Mouse (Mus musculus) CH12.LX (cell line): ENCODE results near the gene Olfr694. TPM values are rescaled to one million over a fixed set of nuclear protein-coding genes. Genes with fewer than 3 reads are reported as not detected.

ENCODE experiments used
- DNase-seq: peaks from one replicate; pipeline ENCODE4 v3.0.0-alpha.2; 2013; ENCODE audit errors: extremely low read depth
- H3K27ac ChIP-seq: 2 replicates; pipeline ENCODE4 v1.5.1; 2012; ENCODE audit warnings: low read depth, mild to moderate bottlenecking, control low read depth, moderate library complexity; ENCODE audit not compliant: insufficient read depth
- H3K27me3 ChIP-seq: replicated peaks from 2 replicates; pipeline ENCODE3; 2012; ENCODE audit warnings: inconsistent platforms
- H3K36me3 ChIP-seq, 2 experiments: replicated peaks in 1 of 2; 2 replicates each; pipeline versions ENCODE3 to v1.6.1; 2012; ENCODE audit warnings: inconsistent platforms in 1 of 2, low read length in 1 of 2, mild to moderate bottlenecking in 1 of 2, mixed read lengths in 1 of 2, moderate library complexity in 1 of 2; ENCODE audit not compliant: control insufficient read depth in 1 of 2, insufficient read depth in 1 of 2
- H3K4me1 ChIP-seq, 2 experiments: 2 replicates each; pipeline ENCODE4 v1.6.1; 2012; ENCODE audit warnings: inconsistent platforms in 1 of 2, moderate library complexity in 1 of 2; ENCODE audit not compliant: insufficient read depth in 2 of 2, control insufficient read depth in 1 of 2
- H3K4me2 ChIP-seq: 2 replicates; pipeline ENCODE4 v1.6.1; 2012; ENCODE audit warnings: low read depth, mild to moderate bottlenecking, control low read depth; ENCODE audit not compliant: poor library complexity, insufficient read depth, severe bottlenecking
- H3K4me3 ChIP-seq, 3 experiments: fragments of 150-350 bp in 1 of 3; sonication (generic) in 1 of 3; replicated peaks in 1 of 3; 2 replicates each; pipeline versions ENCODE3 to v1.5.1; 2011 to 2012; ENCODE audit warnings: low read depth in 2 of 3, low read length in 2 of 3, mild to moderate bottlenecking in 2 of 3, moderate library complexity in 2 of 3, control low read depth in 1 of 3, improper control_type of control experiment in 1 of 3, inconsistent platforms in 1 of 3, mixed read lengths in 1 of 3; ENCODE audit not compliant: poor library complexity in 1 of 3
- H3K79me2 ChIP-seq: replicated peaks from 2 replicates; pipeline ENCODE4 v1.6.1; 2012; ENCODE audit warnings: mild to moderate bottlenecking, moderate library complexity; ENCODE audit not compliant: control insufficient read depth, poor library complexity, insufficient read depth, severe bottlenecking; ENCODE audit errors: extremely low read depth
- H3K9ac ChIP-seq: 2 replicates; pipeline ENCODE4 v1.6.1; 2012; ENCODE audit warnings: low read depth, mild to moderate bottlenecking, control low read depth, moderate library complexity; ENCODE audit not compliant: insufficient read depth
- H3K9me3 ChIP-seq: replicated peaks from 2 replicates; pipeline ENCODE3; 2012; ENCODE audit warnings: low read length, inconsistent platforms, mixed read lengths
- BHLHE40 ChIP-seq: IDR thresholded peaks from 2 replicates; pipeline ENCODE4 v1.6.1; 2011; ENCODE audit warnings: mild to moderate bottlenecking, low read depth, low read length, improper control_type of control experiment
- CHD2 ChIP-seq: IDR thresholded peaks from 2 replicates; pipeline ENCODE4 v1.6.1; 2011; ENCODE audit warnings: low read length, improper control_type of control experiment
- CTCF ChIP-seq, 2 experiments: IDR thresholded peaks in 1 of 2; conservative IDR thresholded peaks in 1 of 2; 2 replicates each; pipeline ENCODE4 v1.5.1; 2011 to 2012; ENCODE audit warnings: low read depth in 2 of 2, low read length in 2 of 2, improper control_type of control experiment in 1 of 2, inconsistent platforms in 1 of 2, mild to moderate bottlenecking in 1 of 2, moderate library complexity in 1 of 2
- E2F4 ChIP-seq: IDR thresholded peaks from 2 replicates; pipeline ENCODE4 v1.6.1; 2011; ENCODE audit warnings: low read depth, low read length, improper control_type of control experiment; ENCODE audit not compliant: insufficient replicate concordance
- ELF1 ChIP-seq: IDR thresholded peaks from 2 replicates; pipeline ENCODE4 v1.6.1; 2014; ENCODE audit warnings: low read depth, mild to moderate bottlenecking, inconsistent platforms, low read length, improper control_type of control experiment
- EP300 ChIP-seq: IDR thresholded peaks from 2 replicates; pipeline ENCODE4 v1.6.1; 2011; ENCODE audit warnings: low read length, improper control_type of control experiment
- ETS1 ChIP-seq: conservative IDR thresholded peaks from 2 replicates; pipeline ENCODE4 v1.6.1; 2012; ENCODE audit warnings: low read depth, mild to moderate bottlenecking, inconsistent platforms, low read length, improper control_type of control experiment, moderate library complexity
- HCFC1 ChIP-seq: IDR thresholded peaks from 2 replicates; pipeline ENCODE4 v1.6.1; 2012; ENCODE audit warnings: low read depth, mild to moderate bottlenecking, inconsistent platforms, low read length, improper control_type of control experiment
- JUND ChIP-seq: conservative IDR thresholded peaks from 2 replicates; pipeline ENCODE4 v1.6.1; 2011; ENCODE audit warnings: low read depth, low read length, improper control_type of control experiment
- KAT2A ChIP-seq: IDR thresholded peaks from 2 replicates; pipeline ENCODE4 v1.6.1; 2012; ENCODE audit warnings: low read length, improper control_type of control experiment, inconsistent platforms; ENCODE audit not compliant: insufficient replicate concordance
- MAFK ChIP-seq: IDR thresholded peaks from 2 replicates; pipeline ENCODE4 v1.6.1; 2011; ENCODE audit warnings: low read length, improper control_type of control experiment; ENCODE audit not compliant: insufficient replicate concordance
- MAX ChIP-seq: IDR thresholded peaks from 2 replicates; pipeline ENCODE4 v1.6.1; 2011; ENCODE audit warnings: low read length, improper control_type of control experiment
- MXI1 ChIP-seq: IDR thresholded peaks from 2 replicates; pipeline ENCODE4 v1.6.1; 2011; ENCODE audit warnings: mild to moderate bottlenecking, low read depth, low read length, improper control_type of control experiment
- NELFE ChIP-seq: IDR thresholded peaks from 2 replicates; pipeline ENCODE4 v1.6.1; 2011; ENCODE audit warnings: low read depth, low read length, improper control_type of control experiment
- NRF1 ChIP-seq: IDR thresholded peaks from 2 replicates; pipeline ENCODE4 v1.6.1; 2014; ENCODE audit warnings: low read depth, mild to moderate bottlenecking, inconsistent platforms, low read length, improper control_type of control experiment, moderate library complexity
- POLR2A ChIP-seq: IDR thresholded peaks from 2 replicates; pipeline ENCODE4 v1.6.1; 2011; ENCODE audit warnings: low read depth, mild to moderate bottlenecking, improper control_type of control experiment, low read length
- POLR2AphosphoS2 ChIP-seq: IDR thresholded peaks from 2 replicates; pipeline ENCODE4 v1.6.1; 2011; ENCODE audit warnings: low read depth, low read length, improper control_type of control experiment
- SIN3A ChIP-seq: IDR thresholded peaks from 2 replicates; pipeline ENCODE4 v1.6.1; 2012; ENCODE audit warnings: low read length, improper control_type of control experiment, inconsistent platforms
- SMC3 ChIP-seq: IDR thresholded peaks from 2 replicates; pipeline ENCODE4 v1.6.1; 2011; ENCODE audit warnings: low read depth, low read length, improper control_type of control experiment
- TBP ChIP-seq: conservative IDR thresholded peaks from 2 replicates; pipeline ENCODE4 v1.6.1; 2011; ENCODE audit warnings: low read depth, low read length, improper control_type of control experiment
- UBTF ChIP-seq: IDR thresholded peaks from 2 replicates; pipeline ENCODE4 v1.6.1; 2012; ENCODE audit warnings: low read depth, mild to moderate bottlenecking, inconsistent platforms, low read length, improper control_type of control experiment, moderate library complexity
- USF1 ChIP-seq: IDR thresholded peaks from 2 replicates; pipeline ENCODE4 v1.6.1; 2014; ENCODE audit warnings: low read depth, mild to moderate bottlenecking, inconsistent platforms, low read length, improper control_type of control experiment
- ZKSCAN1 ChIP-seq: IDR thresholded peaks from 2 replicates; pipeline ENCODE4 v1.6.1; 2012; ENCODE audit warnings: low read depth, inconsistent platforms, low read length, improper control_type of control experiment, borderline replicate concordance
- dilution Hi-C: fragments of 300-500 bp; cut with MboI; formaldehyde crosslinking; loops from 2 replicates; pipeline ENCODE4 v1.14.3; 2020; ENCODE audit warnings: low sequenced_read_pairs; ENCODE audit not compliant: extremely low pct_unique_long_range_greater_than_20kb, extremely low pct_ligation_motif_present
- in situ Hi-C: fragments of 300-500 bp; cut with MboI; formaldehyde crosslinking; loops from 3 replicates; pipeline ENCODE4 v1.14.3; 2019; ENCODE audit warnings: low sequenced_read_pairs, low pct_ligation_motif_present, low pct_unique_long_range_greater_than_20kb, mixed read lengths
- polyA plus RNA-seq: library from polyadenylated mRNA; unstranded; fragments of >175 nt; gene quantifications from 2 replicates; pipeline ENCODE4 v1.2.1, GENCODE M21; 2012; ENCODE audit warnings: low read depth; ENCODE audit not compliant: insufficient read length
- total RNA-seq, 2 experiments: library from RNA; depleted of rRNA; stranded (reverse); fragments of 300-350 nt in 1 of 2; fragments of >200 nt in 1 of 2; gene quantifications; 2 replicates each; pipeline ENCODE4 v1.2.3; 2012 to 2014

Olfr694 gene
- total and polyA plus RNA-seq, 3 experiments, result not detected

- H3K36me3 ChIP-seq, result no peaks in the 10 kb centered on the region
- TF ChIP-seq CTCF (conservative IDR thresholded peaks at IDR 0.05 in 1 of 2, IDR thresholded peaks at IDR 0.05 in 1 of 2; ENCODE audit: low read depth in 2 of 2, low read length in 2 of 2) (no peak), ETS1 (no peak), NELFE (no peak)
- dilution Hi-C loops, result no loop called here
These were observed 1.4 kb upstream of the Olfr694 start for GRCm38 (mm10) chr7:106692976-106693375.

GRCm38 (mm10) chr7:106685382-106685781 is 6.2 kb downstream of the Olfr694 start:
- H3K4me1 ChIP-seq, result no peaks in the 10 kb centered on the region
- in situ Hi-C loops (no loop called here), dilution Hi-C loops (no loop called here)
- H3K9ac ChIP-seq, result no peak overlapping the region
- H3K79me2 ChIP-seq, result no peaks in the 10 kb centered on the region
- H3K27me3 ChIP-seq, result no peaks in the 10 kb centered on the region
- no peak overlapping the region for H3K4me3 ChIP-seq
- H3K36me3 ChIP-seq, result no peaks in the 10 kb centered on the region
- no peak overlapping the region for H3K27ac ChIP-seq
- DNase-seq, result no peak
- H3K4me2 ChIP-seq, result no peak overlapping the region
- TF ChIP-seq POLR2AphosphoS2, result no peak
- no peak for TF ChIP-seq MAX
- no peak for TF ChIP-seq JUND
- no peak for TF ChIP-seq TBP
- TF ChIP-seq SIN3A, result no peak
- TF ChIP-seq KAT2A, result no peak
- no peak for TF ChIP-seq USF1
- TF ChIP-seq ZKSCAN1, result no peak
- no peak for TF ChIP-seq CHD2
- TF ChIP-seq EP300, result no peak
- H3K9me3 ChIP-seq, result no peaks in the 10 kb centered on the region

More at GRCm38 (mm10) chr7:106692976-106693375, 1.4 kb upstream of the Olfr694 start:
- Histone ChIP-seq H3K27ac (no peak overlapping the region), H3K79me2 (no peaks in the 10 kb centered on the region), H3K27me3 (no peaks in the 10 kb centered on the region), H3K4me3 (no peak overlapping the region), H3K9me3 (no peaks in the 10 kb centered on the region), H3K4me2 (no peak overlapping the region), H3K4me1 (no peaks in the 10 kb centered on the region), H3K9ac (no peak overlapping the region)
- in situ Hi-C loops, result no loop called here
- no peak for DNase-seq

- dilution Hi-C loops, result no loop called here
- no peaks in the 10 kb centered on the region for H3K79me2 ChIP-seq
- no peak for TF ChIP-seq E2F4
- no peak for TF ChIP-seq HCFC1
- TF ChIP-seq BHLHE40, result no peak
- TF ChIP-seq MAFK, result no peak
- no peak for TF ChIP-seq POLR2AphosphoS2
- no peak for TF ChIP-seq UBTF
- no peak for TF ChIP-seq POLR2A
- TF ChIP-seq ELF1, result no peak
- TF ChIP-seq NRF1, result no peak
- no peak for TF ChIP-seq EP300
- TF ChIP-seq SMC3, result no peak
- TF ChIP-seq CHD2, result no peak
- TF ChIP-seq MXI1, result no peak
- TF ChIP-seq SIN3A, result no peak
- TF ChIP-seq MAX, result no peak
- TF ChIP-seq, all 38 proteins: peak for 0
- Histone ChIP-seq H3K27ac (no peak within 1 kb of the TSS), H3K36me3 (no peaks in the 10 kb centered on the region), H3K27me3 (no peaks in the 10 kb centered on the region), H3K4me1 (no peaks in the 10 kb centered on the region), H3K9ac (no peak within 1 kb of the TSS), H3K9me3 (no peaks in the 10 kb centered on the region), H3K4me2 (no peak within 1 kb of the TSS), H3K4me3 (no peak within 1 kb of the TSS)
- in situ Hi-C loops, result no loop called here
- no peak for DNase-seq
These were observed 11.1 kb downstream of the Olfr694 start, which contains the start of gene Olfr693 for GRCm38 (mm10) chr7:106680484-106680883. Gene Olfr693 (minus strand): TSS chr7:106680584.
